Mouse (Mus musculus) spleen, embryonic (tissue): ENCODE measurements around the gene Dsn1.

Experiments
- CTCF ChIA-PET: fragments of 350-600 bp; sonication (Branson Sonifier 250); formaldehyde crosslinking; loops from one replicate; lab custom pipeline; 2022; lab: Charles Lee

The Dsn1 gene

DNA sequence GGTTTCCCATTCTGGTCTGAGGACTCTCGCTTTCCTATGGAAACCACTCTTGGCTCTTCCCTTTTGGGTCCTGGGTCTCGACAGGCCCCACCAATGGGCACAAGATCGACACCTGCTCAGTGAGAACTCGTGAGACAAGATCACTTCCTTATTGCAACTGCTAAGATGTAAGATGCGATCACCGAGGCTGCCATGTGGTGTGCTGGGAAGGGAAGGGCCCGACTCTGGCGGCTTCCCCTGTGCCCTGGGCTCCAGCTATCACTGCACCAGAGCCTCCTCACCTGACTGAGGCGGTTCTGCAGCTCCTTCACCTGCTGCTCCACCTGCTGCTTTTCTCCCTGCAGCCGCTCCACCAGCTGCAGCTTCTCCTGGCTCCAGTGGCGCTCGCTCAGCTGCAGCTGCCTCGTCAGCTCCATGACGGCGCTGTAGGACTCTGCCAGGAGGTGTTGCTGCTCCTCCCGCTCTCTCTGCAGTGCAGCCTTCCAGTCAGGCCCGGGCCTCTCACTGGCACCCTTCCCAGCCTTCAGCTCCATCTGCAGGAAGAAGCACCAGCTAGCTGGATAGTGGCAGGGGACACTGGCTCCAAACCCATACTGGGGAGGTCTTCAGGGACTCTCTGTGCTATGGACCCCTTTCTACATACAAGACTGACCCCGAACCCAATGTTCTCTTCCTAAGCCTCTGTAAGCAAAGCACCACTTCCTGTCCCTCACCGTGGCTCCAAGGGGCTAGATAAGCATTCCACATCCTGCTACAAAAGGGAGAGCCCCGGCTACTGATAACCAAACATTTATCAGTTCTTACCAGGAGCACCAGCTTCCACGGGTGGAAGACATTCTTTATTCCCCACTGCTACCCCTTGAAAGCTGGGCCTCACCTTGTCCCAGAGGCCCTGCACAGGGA lies 20.4 kb upstream of the Dsn1 start:
- CTCF ChIA-PET, result no interaction called here

- CTCF ChIA-PET, result interaction anchor here (0.5 kb wide), 1 partner anchor 147 kb away, joined by 3 read pairs; no protein-coding TSS in a partner anchor
Observed at GRCm38 (mm10) chr2:157021156-157021555, 14.2 kb upstream of the Dsn1 start.

- CTCF ChIA-PET, result no interaction called here
Observed at GRCm38 (mm10) chr2:157019228-157019627, 12.3 kb upstream of the Dsn1 start.

DNA sequence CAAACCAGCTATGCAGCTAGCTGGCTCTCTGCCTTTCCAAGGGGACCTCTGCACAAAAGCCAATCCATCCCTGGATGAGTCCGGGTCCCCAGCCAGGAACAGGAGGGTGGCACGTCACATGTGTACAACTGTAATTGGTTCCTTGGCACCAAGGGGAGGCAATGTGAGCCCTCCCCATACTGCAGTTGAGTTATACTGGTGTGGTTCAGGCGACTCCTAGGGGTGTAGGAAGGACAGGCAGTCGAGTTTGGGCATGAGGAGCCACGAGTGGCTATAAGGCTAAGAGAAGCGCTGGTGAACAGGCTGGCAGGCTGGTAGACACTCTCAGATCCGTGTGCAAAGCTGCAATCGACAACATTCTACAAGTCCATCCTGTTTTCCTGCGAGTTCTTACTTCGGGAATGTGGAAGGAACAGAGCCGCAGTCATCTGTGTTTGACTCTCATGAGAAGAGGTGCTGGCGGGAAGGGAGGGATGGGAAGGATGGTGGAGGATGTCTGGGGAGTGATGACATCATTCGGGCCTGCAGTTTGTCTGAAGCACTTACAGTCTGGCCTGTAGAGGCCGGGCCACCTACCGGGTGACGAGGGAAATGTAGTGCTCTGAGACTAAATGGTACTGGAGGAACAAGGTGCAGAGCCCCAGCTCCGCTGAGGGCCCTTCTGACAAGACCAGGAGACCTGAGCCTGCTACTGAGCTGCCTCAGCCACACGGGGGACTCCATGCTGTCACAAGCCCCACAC lies 9.7 kb upstream of the Dsn1 start:
- CTCF ChIA-PET, result no interaction called here

DNA sequence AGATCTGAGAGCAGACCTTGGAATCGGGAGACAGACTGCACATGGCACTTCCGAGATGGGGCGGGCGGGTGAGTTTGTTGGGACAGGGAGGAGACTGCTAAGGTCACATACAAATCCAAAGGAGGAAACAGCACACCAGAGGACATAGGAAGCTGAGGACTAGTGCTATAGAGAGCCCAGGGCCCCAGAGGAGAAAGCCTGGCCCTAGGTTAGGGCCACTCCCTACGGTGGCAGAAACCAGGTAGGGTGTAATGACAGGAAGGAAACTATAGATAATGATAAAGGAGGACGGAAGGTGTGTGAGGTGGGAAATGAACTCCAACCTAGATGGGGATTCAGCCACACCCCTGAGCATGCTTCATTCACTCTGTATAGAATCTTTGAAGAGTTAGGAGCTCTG lies 5.4 kb upstream of the Dsn1 start:
- CTCF ChIA-PET, result no interaction called here

DNA sequence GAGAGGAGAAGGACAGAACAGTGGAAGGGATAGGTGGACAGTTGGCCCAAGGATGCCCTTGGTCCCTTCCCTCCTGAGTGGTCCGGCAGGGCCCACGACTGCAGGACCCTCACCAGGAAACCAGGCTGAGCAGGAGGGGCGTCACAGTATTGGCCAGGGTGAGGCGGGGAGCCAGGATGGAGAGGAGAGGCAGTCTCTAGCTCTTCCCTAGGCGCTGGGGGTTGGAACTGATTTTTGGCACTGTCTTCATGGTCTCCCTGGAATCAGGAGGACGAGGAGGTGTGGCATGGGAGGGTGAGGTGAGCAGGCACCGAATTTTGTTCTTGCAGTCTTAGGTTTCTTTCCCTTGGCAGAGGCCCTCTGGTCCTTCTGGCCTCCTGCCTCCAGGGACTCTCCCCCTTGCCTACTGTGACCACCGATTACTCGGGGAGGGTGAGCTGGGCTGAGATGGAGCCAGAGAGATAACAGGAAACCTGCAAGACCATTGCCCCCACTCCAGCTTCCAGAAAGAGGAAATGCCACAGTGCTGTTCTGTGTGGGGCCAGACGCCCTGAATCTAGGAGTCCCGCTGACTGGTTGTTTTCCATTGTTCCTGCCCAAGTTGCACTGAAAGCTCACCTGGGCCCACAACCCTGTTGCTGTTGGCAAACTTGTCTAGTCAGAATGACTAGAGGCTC lies 3.8 kb upstream of the Dsn1 start:
- CTCF ChIA-PET, result no interaction called here

GRCm38 (mm10) chr2:157010121-157010520 lies 3.2 kb upstream of the Dsn1 start:
- CTCF ChIA-PET, result no interaction called here

- CTCF ChIA-PET, result no interaction called here
Observed at GRCm38 (mm10) chr2:157008509-157008908, 1.6 kb upstream of the Dsn1 start.

- CTCF ChIA-PET, result no interaction called here
Observed at GRCm38 (mm10) chr2:157007234-157007596, 261 bp upstream of the Dsn1 start.

GRCm38 (mm10) chr2:157002321-157002720 lies 4.6 kb downstream of the Dsn1 start:
- CTCF ChIA-PET, result no interaction called here

DNA sequence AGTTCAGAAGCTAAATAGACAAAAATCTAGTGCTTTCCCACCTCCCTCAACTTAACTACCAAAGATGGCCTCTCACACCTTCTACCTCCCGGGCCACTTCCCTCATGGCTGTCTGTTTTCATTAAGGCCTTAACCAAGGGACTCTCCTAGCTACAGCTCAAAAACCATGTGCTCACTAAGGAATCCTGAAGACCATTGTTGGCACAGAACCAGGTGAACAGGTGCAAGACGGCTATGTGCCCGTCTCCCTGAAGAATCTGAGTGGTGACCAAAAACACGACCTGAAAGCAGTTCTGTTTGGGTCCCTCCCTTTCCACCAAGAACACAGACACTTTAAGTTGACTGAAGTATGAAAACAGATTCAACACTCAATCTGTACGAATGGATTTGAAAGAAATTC lies 8.7 kb downstream of the Dsn1 start:
- CTCF ChIA-PET, result interaction anchor here (0.6 kb wide), 1 partner anchor 146 kb away, joined by 3 read pairs; no protein-coding TSS in a partner anchor

- CTCF ChIA-PET, result no interaction called here
Observed at GRCm38 (mm10) chr2:156996576-156996975, 10.4 kb downstream of the Dsn1 start.

DNA sequence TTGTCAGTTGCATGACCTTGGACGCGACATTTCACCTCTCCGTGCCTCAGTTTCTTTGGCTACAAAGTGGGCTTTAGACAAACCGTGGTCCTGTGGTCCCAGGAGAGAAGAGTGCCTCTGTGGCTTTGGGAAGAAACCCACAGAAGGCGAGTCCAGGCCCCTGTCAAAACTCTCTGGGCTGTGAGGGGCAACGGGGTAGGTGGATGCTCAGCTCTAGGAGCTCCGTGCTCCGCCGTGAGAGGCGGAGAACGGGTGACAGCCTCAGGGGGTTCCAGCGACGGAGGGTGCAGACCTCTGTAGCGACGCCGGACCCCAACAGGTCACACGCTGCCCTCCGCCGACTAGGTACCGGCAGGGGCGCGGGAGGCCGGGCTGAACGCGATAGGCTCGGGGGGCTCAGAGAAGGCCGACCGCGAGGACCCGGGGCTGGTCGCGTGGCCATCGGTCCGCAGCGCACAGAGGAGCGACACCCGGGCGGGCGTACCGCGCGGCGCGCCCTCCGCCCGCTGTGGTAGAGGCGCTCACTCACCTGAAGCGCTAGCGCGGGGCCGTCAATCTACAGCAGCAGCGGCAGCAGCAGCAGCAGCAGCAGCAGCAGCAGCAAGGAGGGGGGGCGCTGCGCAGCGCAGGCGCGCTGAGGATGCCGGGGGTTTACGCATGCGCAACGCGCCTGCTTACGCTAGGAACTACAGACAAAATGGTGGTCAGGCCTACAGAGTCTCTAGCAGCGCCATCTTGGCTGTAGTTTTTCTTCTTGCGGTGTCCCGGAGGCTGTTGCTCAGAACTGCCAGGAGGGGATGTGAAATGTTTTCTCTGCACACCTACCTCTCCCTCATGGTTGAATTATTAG lies 15.3 kb downstream of the Dsn1 start, which contains the start of gene Ndrg3:
Gene Ndrg3, minus strand, starts transcription at position 587 of the 850 bp plus-strand sequence.
- CTCF ChIA-PET, result interaction anchor here (0.6 kb wide), 1 partner anchor 1620 kb away, joined by 3 read pairs; no protein-coding TSS in a partner anchor

GRCm38 (mm10) chr2:156990727-156991431 lies 16.1 kb downstream of the Dsn1 start:
- CTCF ChIA-PET, result interaction anchor here (0.6 kb wide), 2 partner anchors 12 to 817 kb away, joined by 3 to 4 read pairs; no protein-coding TSS in a partner anchor

DNA sequence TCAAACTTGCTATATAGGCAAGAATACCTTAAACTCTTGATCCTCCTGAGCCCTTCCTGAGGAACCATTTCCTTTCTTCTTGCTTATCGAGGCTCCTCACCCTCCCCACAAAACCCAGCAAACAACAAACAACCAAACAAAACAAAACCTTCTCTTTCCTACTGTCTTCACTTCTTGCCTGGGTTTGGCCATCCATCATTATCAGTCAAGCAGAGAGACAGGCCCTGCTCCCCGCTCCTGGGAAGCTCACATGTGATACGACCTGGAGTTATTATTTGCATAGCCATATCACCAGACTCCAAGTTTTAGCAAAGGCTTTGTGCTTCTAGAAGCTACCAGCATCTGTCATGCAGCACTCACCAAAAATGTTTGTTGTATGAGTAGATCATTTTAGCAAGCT lies 19.6 kb downstream of the Dsn1 start:
- CTCF ChIA-PET, result no interaction called here

DNA sequence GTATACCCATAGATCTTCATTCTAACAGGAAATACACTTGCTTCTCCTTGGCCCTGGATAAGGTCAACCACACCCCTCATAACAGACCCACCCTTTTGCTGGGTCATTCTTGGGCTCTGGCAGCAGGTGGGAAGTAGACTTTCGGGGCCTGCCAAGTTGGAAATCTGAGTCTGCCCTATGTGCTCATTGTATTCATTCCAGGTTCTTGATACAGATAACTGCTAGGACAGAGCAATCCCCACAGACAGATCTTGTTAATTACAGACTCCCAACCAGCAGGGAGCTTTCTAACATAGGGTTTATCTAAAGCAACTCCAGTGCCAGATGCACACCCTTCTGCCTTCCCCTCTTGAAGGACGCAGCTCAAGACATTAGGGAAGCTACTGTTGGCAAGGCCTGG lies 24.1 kb downstream of the Dsn1 start:
- CTCF ChIA-PET, result no interaction called here

DNA sequence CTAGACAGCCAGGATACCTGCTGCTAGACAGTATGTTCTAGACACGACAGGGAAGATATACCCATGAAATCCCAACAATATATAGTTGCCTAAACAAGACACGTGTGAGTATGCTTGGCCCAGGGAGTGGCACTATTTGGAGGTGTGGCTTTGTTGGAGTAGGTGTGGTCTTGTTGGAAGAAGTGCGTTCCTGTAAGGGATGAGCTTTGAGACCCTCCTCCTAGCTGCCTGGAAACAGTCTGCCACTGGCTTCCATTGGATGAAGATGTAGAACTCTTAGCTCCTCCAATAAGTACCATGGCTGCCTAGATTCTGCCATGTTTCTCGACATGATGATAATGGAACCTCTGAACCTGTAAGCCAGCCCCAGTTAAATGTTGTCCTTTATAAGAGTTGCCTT lies 25.7 kb downstream of the Dsn1 start:
- CTCF ChIA-PET, result no interaction called here

DNA sequence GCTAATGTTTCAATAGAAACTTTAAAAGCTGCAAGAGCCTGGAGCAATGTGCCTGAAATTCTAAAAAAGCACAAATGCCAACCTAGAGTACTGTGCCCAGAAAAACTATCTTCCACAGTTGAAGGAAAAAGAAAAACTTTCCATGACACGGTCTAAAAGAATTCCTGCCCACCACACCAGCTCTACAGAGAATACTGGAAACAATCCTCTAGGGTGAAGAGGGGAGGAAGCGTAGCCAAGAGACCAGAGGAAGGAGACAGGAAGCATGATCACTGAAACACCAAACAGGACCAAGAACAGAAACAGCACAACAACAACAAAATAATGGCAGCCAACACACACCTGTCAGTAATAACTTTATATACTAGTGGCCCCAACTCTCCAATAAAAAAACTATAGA lies 26.9 kb downstream of the Dsn1 start:
- CTCF ChIA-PET, result no interaction called here

- CTCF ChIA-PET, result no interaction called here
Observed at GRCm38 (mm10) chr2:156976711-156977110, 30.2 kb downstream of the Dsn1 start.

DNA sequence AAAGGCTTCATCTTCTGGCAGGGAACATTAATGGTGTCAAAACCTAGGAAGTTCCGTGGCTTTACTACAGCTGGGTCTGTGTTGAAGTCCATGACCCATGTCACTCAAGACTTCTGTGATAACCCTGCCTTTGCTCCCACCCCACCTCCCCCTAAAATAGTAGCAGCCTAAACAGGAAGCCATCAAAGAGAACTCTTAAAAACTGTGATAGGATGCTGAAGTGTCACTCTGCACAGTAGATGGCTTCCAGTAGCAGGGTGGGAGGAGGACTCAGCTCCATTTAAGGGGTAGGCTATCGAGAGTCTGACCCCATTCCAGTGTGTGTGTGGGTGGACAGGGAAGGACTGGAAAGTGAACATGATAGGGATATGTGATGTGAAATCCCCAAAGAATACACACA lies 32.0 kb downstream of the Dsn1 start:
- CTCF ChIA-PET, result no interaction called here
